Mouse (Mus musculus) embryonic facial prominence, embryonic 14.5 days (tissue): ENCODE data around the gene Ifi27. TPM values are rescaled to one million over a fixed set of nuclear protein-coding genes. Genes with fewer than 3 reads are reported as not detected.

Experiments used
- polyA plus RNA-seq: library from polyadenylated mRNA; unstranded; fragments of >200 nt; fragmentation: Nextera tagmentation; extraction: Ambion mirVana; gene quantifications from 2 replicates; pipeline ENCODE4 v1.2.1, GENCODE M21; 2014

The Ifi27 gene
- polyA plus RNA-seq, 1 experiment from 2014 or later: 69.9 TPM

Other genes with a start within 250 kb of the Ifi27 start
- 0.57 and 1.9 TPM in 2 replicates for gene Prima1, start 192.1 kb upstream of the Ifi27 start, polyA plus RNA-seq
- 0.21 TPM in 1 of 2 replicates, not detected in the other for gene Fam181a, start 123.2 kb upstream of the Ifi27 start, polyA plus RNA-seq
- 21.1 and 22.0 TPM in 2 replicates for gene Asb2, start 78.2 kb upstream of the Ifi27 start, polyA plus RNA-seq
- 11.2 and 11.9 TPM in 2 replicates for gene Otub2, start 45.5 kb upstream of the Ifi27 start, polyA plus RNA-seq
- gene 9330161L09Rik, start 26.4 kb upstream of the Ifi27 start, polyA plus RNA-seq: 0.29 and 0.69 TPM in 2 replicates
- 80.3 and 85.2 TPM in 2 replicates for gene Ddx24, start 8.4 kb upstream of the Ifi27 start, polyA plus RNA-seq
- gene Ifi27l2a, start 9.5 kb downstream of the Ifi27 start, polyA plus RNA-seq: 16.2 and 23.0 TPM in 2 replicates
- gene Ifi27l2b, start 23.0 kb downstream of the Ifi27 start, polyA plus RNA-seq: not detected in 2 replicates
- 1.2 and 1.5 TPM in 2 replicates for gene Ppp4r4, start 98.1 kb downstream of the Ifi27 start, polyA plus RNA-seq
- gene Serpina10, start 197.2 kb downstream of the Ifi27 start, polyA plus RNA-seq: not detected in 2 replicates
- gene Serpina6, start 223.0 kb downstream of the Ifi27 start, polyA plus RNA-seq: 0.24 and 0.25 TPM in 2 replicates
- not detected in 2 replicates for gene Serpina16, start 241.9 kb downstream of the Ifi27 start, polyA plus RNA-seq